Mouse (Mus musculus): ENCODE data around the gene Gm973.

- TF ChIP-seq CTCF (IDR thresholded peaks at IDR 0.05; ENCODE audit: control insufficient read depth, insufficient read depth, insufficient replicate concordance, low read depth, low read length): no peak
- TF ChIP-seq POLR2A (IDR thresholded peaks at IDR 0.05; ENCODE audit: control insufficient read depth, low read depth, low read length): no peak
Measured at GRCm38 (mm10) chr1:59642488-59642887, 126.4 kb downstream of the Gm973 start.
